Mouse (Mus musculus) ES-E14 (cell line): ENCODE data around the gene Acad10. TPM values are rescaled to one million over a fixed set of nuclear protein-coding genes. Genes with fewer than 3 reads are reported as not detected.

Experiments used
- DNase-seq: peaks from one replicate; pipeline ENCODE4 v3.0.0-alpha.2; 2013; ENCODE audit warnings: low read depth, low spot score
- H3K27ac ChIP-seq: 2 replicates; pipeline ENCODE4 v1.5.1; 2012; ENCODE audit warnings: low read depth, mild to moderate bottlenecking, low read length, moderate library complexity, mixed read lengths; ENCODE audit not compliant: poor library complexity, insufficient read depth, severe bottlenecking
- H3K36me3 ChIP-seq: 2 replicates; pipeline ENCODE4 v1.6.1; 2012; ENCODE audit warnings: mild to moderate bottlenecking, low read length, moderate library complexity, mixed read lengths; ENCODE audit not compliant: control insufficient read depth, poor library complexity, insufficient read depth, severe bottlenecking
- H3K4me1 ChIP-seq, 2 experiments: fragments of 150-350 bp in 1 of 2; sonication (generic) in 1 of 2; 2 replicates each; pipeline ENCODE4 v1.6.1; 2012; ENCODE audit warnings: low read length in 2 of 2, mild to moderate bottlenecking in 1 of 2, mixed read lengths in 1 of 2; ENCODE audit not compliant: control insufficient read depth in 2 of 2, insufficient read depth in 2 of 2, poor library complexity in 1 of 2
- H3K4me3 ChIP-seq, 2 experiments: fragments of 150-350 bp in 1 of 2; sonication (generic) in 1 of 2; 2 replicates each; pipeline ENCODE4 v1.5.1; 2012; ENCODE audit warnings: low read length in 2 of 2, low read depth in 1 of 2, mild to moderate bottlenecking in 1 of 2, mixed read lengths in 1 of 2; ENCODE audit not compliant: insufficient read depth in 1 of 2, poor library complexity in 1 of 2, severe bottlenecking in 1 of 2
- H3K9ac ChIP-seq: 2 replicates; pipeline ENCODE4 v1.6.1; 2012; ENCODE audit warnings: low read depth, mild to moderate bottlenecking, low read length, mixed read lengths; ENCODE audit not compliant: poor library complexity, insufficient read depth, severe bottlenecking
- H3K9me3 ChIP-seq: fragments of 150-350 bp; sonication (generic); 2 replicates; pipeline ENCODE4 v1.6.1; 2012; ENCODE audit warnings: low read depth, mild to moderate bottlenecking, low read length; ENCODE audit not compliant: control insufficient read depth, insufficient read depth
- CHD2 ChIP-seq: IDR thresholded peaks from 2 replicates; pipeline ENCODE4 v1.6.1; 2014; ENCODE audit warnings: mild to moderate bottlenecking, low read depth, low read length, inconsistent platforms
- HCFC1 ChIP-seq: IDR thresholded peaks from 2 replicates; pipeline ENCODE4 v1.6.1; 2012; ENCODE audit warnings: low read length, inconsistent platforms, borderline replicate concordance; ENCODE audit not compliant: insufficient read depth
- MAFK ChIP-seq: IDR thresholded peaks from 2 replicates; pipeline ENCODE4 v1.6.1; 2014; ENCODE audit warnings: mild to moderate bottlenecking, low read depth, low read length, inconsistent platforms; ENCODE audit not compliant: insufficient read depth
- ZC3H11A ChIP-seq: IDR thresholded peaks from 2 replicates; pipeline ENCODE4 v1.6.1; 2012; ENCODE audit warnings: low read depth, mild to moderate bottlenecking, inconsistent platforms, low read length, borderline replicate concordance
- ZNF384 ChIP-seq: IDR thresholded peaks from 2 replicates; pipeline ENCODE4 v1.6.1; 2012; ENCODE audit warnings: low read depth, low read length, inconsistent platforms
- in situ Hi-C, 2 experiments: fragments of 600-800 bp; cut with MboI; formaldehyde crosslinking; loops; one replicate each; pipeline ENCODE4 v1.15.1; 2025; ENCODE audit warnings: low sequenced_read_pairs in 2 of 2, inconsistent platforms in 1 of 2; ENCODE audit not compliant: unreplicated experiment in 2 of 2
- total RNA-seq: library from RNA; depleted of rRNA; stranded (reverse); fragments of 300-350 nt; gene quantifications from 2 replicates; pipeline ENCODE4 v1.2.3, GENCODE M21; 2012

The Acad10 gene
- total RNA-seq, 1 experiment: 14.0 TPM

- TF ChIP-seq ZC3H11A (peak; percentile 30), HCFC1 (no peak), MAFK (no peak), CHD2 (no peak; the same call in 1 of the 2 replicates), ZNF384 (0 out of 2 replicates have a peak, but pooled peaks have one; percentile 11)
- no peaks in the 10 kb centered on the region for H3K36me3 ChIP-seq
- H3K9ac ChIP-seq: no peak overlapping the region
- in situ Hi-C loops: no loop called here
- no peak overlapping the region for H3K27ac ChIP-seq
- H3K4me1 ChIP-seq: peaks cover 3 to 25% of the 10 kb centered on the region in 2 experiments; a peak in 2 of 4 replicates
- no peaks in the 10 kb centered on the region for H3K9me3 ChIP-seq
- peak; percentile 73 for DNase-seq
- H3K4me3 ChIP-seq: no peak overlapping the region
Observed at GRCm38 (mm10) chr5:121601547-121602299, 58.6 kb downstream of the Acad10 start.

DNA sequence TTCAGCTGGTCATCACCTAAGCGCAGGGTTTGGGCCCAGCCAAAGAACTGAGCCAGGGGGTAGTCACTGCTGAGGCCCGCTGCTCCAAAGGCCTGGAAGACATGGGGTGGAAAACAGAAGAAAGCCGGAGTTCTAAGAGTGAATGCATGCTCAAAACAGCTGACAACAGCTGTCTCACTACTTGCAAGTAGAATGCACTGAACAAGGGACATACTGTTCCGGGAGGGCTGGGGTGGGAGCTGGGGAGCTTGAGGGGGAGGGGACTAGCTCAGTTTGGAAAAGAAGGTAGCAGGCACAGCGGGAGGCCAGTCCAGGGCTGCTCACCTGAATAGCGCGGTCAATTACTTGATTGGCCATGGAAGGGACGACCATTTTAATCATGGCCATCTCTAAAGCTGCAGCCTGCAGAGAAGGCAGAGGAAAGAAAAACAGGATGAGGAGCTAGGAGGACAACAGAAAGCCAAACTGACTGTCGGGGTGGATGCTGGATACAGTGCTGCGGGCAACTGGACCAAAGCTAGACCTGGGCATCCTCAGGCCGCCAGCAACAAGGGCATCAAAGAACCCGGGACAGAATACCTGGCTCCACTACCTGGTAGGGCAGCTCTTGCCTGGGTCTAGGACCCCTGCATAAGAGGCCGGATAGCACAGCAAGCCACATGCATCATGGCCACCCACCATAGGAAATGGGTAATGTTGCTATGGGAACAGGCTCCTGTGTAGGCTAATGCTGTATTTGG is 61.3 kb downstream of the Acad10 start:
- TF ChIP-seq ZNF384 (no peak), MAFK (no peak), ZC3H11A (no peak), CHD2 (no peak)
- in situ Hi-C loops: no loop called here
- H3K4me1 ChIP-seq: peaks cover 3 to 26% of the 10 kb centered on the region in 2 experiments; a peak in 2 of 4 replicates
- DNase-seq: no peak
- H3K9ac ChIP-seq: no peak overlapping the region
- H3K27ac ChIP-seq: no peak overlapping the region
- no peaks in the 10 kb centered on the region for H3K36me3 ChIP-seq
- H3K9me3 ChIP-seq: no peaks in the 10 kb centered on the region
- H3K4me3 ChIP-seq: no peak overlapping the region

DNA sequence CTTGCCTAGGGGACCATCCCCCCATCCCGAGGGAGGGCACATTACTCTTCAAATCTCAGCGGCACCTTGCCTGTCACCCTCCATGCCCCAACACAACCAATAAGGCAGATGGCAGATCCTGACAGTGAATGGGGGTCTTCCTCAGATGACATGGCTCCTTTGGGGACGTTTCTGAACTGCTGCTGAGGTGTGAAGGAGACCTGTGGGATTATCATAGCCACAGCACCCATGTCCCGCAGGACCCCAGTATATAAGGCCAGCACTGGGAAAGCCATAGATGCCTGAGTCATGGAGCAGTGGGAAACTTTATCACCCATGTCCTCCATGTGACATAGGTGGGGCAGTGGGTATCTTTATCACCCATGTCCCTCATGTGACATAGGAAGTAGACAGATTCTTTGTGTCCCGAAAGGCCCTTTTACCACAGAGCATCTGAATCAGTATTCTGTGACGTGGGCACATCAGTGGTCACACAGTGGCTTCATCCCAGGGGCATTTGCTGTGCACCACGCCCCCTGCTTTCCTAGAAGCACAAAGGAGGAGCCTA is 62.2 kb downstream of the Acad10 start:
- Histone ChIP-seq H3K9ac (no peak overlapping the region), H3K4me1 (peaks cover 3 to 27% of the 10 kb centered on the region in 2 experiments; a peak in 2 of 4 replicates), H3K9me3 (no peaks in the 10 kb centered on the region), H3K36me3 (no peaks in the 10 kb centered on the region), H3K4me3 (no peak overlapping the region), H3K27ac (no peak overlapping the region)
- no peak for DNase-seq
- no peak for TF ChIP-seq ZC3H11A
- no peak for TF ChIP-seq ZNF384
- no peak for TF ChIP-seq HCFC1
- no peak for TF ChIP-seq CHD2
- no peak for TF ChIP-seq MAFK
- in situ Hi-C loops: no loop called here

DNA sequence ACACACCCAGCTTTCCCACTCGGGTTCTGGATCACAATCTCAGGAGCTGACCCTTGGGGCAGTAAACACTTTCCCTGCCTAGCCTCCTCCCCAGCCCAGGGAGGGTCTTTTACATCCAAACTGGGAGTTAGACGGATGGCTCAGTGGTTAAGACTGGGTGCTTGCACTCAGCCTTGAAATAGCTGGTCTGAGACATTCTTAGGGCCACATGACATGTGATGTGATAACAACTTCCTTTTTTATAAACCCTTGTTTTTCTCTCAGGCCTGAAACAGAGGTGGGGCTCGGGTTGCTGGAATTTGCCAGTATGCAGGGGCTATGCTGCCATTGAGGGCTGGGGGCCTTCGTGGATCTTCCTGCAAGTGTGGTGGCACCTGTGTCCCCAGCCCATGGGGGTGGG is 63.0 kb downstream of the Acad10 start:
- no peaks in the 10 kb centered on the region for H3K9me3 ChIP-seq
- no peak overlapping the region for H3K4me3 ChIP-seq
- in situ Hi-C loops: no loop called here
- DNase-seq: no peak
- H3K36me3 ChIP-seq: no peaks in the 10 kb centered on the region
- TF ChIP-seq ZC3H11A (no peak), ZNF384 (no peak), HCFC1 (no peak), MAFK (no peak), CHD2 (no peak)
- H3K9ac ChIP-seq: no peak overlapping the region
- H3K4me1 ChIP-seq: peaks cover 3 to 27% of the 10 kb centered on the region in 2 experiments; a peak in 2 of 4 replicates
- no peak overlapping the region for H3K27ac ChIP-seq
